Mouse (Mus musculus): ENCODE results near the gene Cep295nl. TPM values are rescaled to one million over a fixed set of nuclear protein-coding genes. Genes with fewer than 3 reads are reported as not detected.
"Not testable (repeated sequence)": the region's sequence is repeated elsewhere in the genome, so short reads cannot be mapped to it uniquely, and the experiment has no call there.

The Cep295nl gene
- total RNA-seq, 2 experiments from 2014 or later = 0.56 to 0.76 TPM

- peak in 1 of 2 experiments; percentile 33 for DNase-seq
- intact Hi-C loops (cut with DNase I) = no loop called here
Observed at GRCm38 (mm10) chr11:118324541-118324940, 17.8 kb downstream of the Cep295nl start.

- DNase-seq = no peak
Observed at GRCm38 (mm10) chr11:118323974-118324373, 18.3 kb downstream of the Cep295nl start.

GRCm38 (mm10) chr11:118322647-118323046, 19.7 kb downstream of the Cep295nl start:
- intact Hi-C loops (cut with DNase I) = no loop called here
- no peak for DNase-seq

More at GRCm38 (mm10) chr11:118323974-118324373, 18.3 kb downstream of the Cep295nl start:
- intact Hi-C loops (cut with DNase I) = no loop called here

- intact Hi-C loops (cut with DNase I) = no loop called here
- no peak for DNase-seq
Observed at GRCm38 (mm10) chr11:118321971-118322370, 20.3 kb downstream of the Cep295nl start.

GRCm38 (mm10) chr11:118321500-118321899, 20.8 kb downstream of the Cep295nl start:
- intact Hi-C loops (cut with DNase I) = no loop called here
- DNase-seq = no peak

GRCm38 (mm10) chr11:118318678-118319077, 23.6 kb downstream of the Cep295nl start:
- DNase-seq = peak in 1 of 2 experiments; percentile 60
- intact Hi-C loops (cut with DNase I) = loop anchor here (1.0 kb wide), 1 partner anchor 36 kb away; no protein-coding TSS in a partner anchor

- intact Hi-C loops (cut with DNase I) = loop anchor here (1.0 kb wide), 1 partner anchor 62 kb away; no protein-coding TSS in a partner anchor
- peak; percentile 56 to 60 for DNase-seq
Observed at GRCm38 (mm10) chr11:118317129-118317528, 25.2 kb downstream of the Cep295nl start.

- DNase-seq = no peak
- intact Hi-C loops (cut with DNase I) = no loop called here
Observed at GRCm38 (mm10) chr11:118316231-118316806, 26.0 kb downstream of the Cep295nl start.

GRCm38 (mm10) chr11:118312132-118312723, 30.1 kb downstream of the Cep295nl start:
- intact Hi-C loops (cut with DNase I) = no loop called here
- DNase-seq = no peak

- DNase-seq; intact Hi-C loops (cut with DNase I): not testable (repeated sequence)
Observed at GRCm38 (mm10) chr11:118307962-118308361, 34.3 kb downstream of the Cep295nl start.

- DNase-seq; intact Hi-C loops (cut with DNase I): not testable (repeated sequence)
Observed at GRCm38 (mm10) chr11:118303959-118304358, 38.3 kb downstream of the Cep295nl start.

GRCm38 (mm10) chr11:118298810-118299209, 43.5 kb downstream of the Cep295nl start:
- DNase-seq = no peak
- intact Hi-C loops (cut with DNase I) = no loop called here

- intact Hi-C loops (cut with DNase I) = no loop called here
- DNase-seq = no peak
Observed at GRCm38 (mm10) chr11:118297967-118298366, 44.3 kb downstream of the Cep295nl start.

GRCm38 (mm10) chr11:118295026-118295425, 47.3 kb downstream of the Cep295nl start:
- intact Hi-C loops (cut with DNase I) = no loop called here
- no peak for DNase-seq

GRCm38 (mm10) chr11:118292671-118293070, 49.6 kb downstream of the Cep295nl start:
- intact Hi-C loops (cut with DNase I) = no loop called here
- DNase-seq = no peak

- intact Hi-C loops (cut with DNase I) = no loop called here
- peak; percentile 99 for DNase-seq
Observed at GRCm38 (mm10) chr11:118289999-118290889, 52.1 kb downstream of the Cep295nl start, which contains the start of gene Usp36. Gene Usp36 (minus strand): TSS chr11:118290244.

GRCm38 (mm10) chr11:118289562-118289961, 52.7 kb downstream of the Cep295nl start:
- DNase-seq = no peak
- intact Hi-C loops (cut with DNase I) = no loop called here

GRCm38 (mm10) chr11:118289037-118289511, 53.2 kb downstream of the Cep295nl start:
- intact Hi-C loops (cut with DNase I) = no loop called here
- DNase-seq = no peak

GRCm38 (mm10) chr11:118287573-118287972, 54.7 kb downstream of the Cep295nl start:
- intact Hi-C loops (cut with DNase I) = no loop called here
- DNase-seq = no peak

GRCm38 (mm10) chr11:118286434-118286833, 55.9 kb downstream of the Cep295nl start:
- intact Hi-C loops (cut with DNase I) = no loop called here
- no peak for DNase-seq

- intact Hi-C loops (cut with DNase I) = no loop called here
- no peak for DNase-seq
Observed at GRCm38 (mm10) chr11:118285791-118286190, 56.5 kb downstream of the Cep295nl start.
